Comparison of ENCODE assay signal across 14 mouse cellular contexts in genomic region chr2:110063131-110063530, GRCm38 (mm10). TPM values are rescaled to one million over a fixed set of nuclear protein-coding genes. Genes with fewer than 3 reads are reported as not detected.
DNase-seq lines count a peak whose midpoint lies in the region; ATAC-seq and TF ChIP-seq lines count a peak whose summit lies in the region.
"Had no signal": no experiment of that assay in that cellular context is flagged by ENCODE, and none has a peak within 500 bp of the region (broad histone marks: within the 10 kb centered on the region; RNA-seq: fewer than 3 reads in every experiment).

No protein-coding gene starts in this region.

- peak; percentile 28 for TF ChIP-seq CTCF in lung, postnatal 0 days (IDR thresholded peaks at IDR 0.05)

- H3K9ac ChIP-seq in lung, postnatal 0 days (replicated peaks; ENCODE audit: low read depth) = no peak overlapping the region
- H3K9ac ChIP-seq: heart, embryonic 15.5 days; liver, embryonic 15.5 days; midbrain, embryonic 12.5 days; neural tube, embryonic 13.5 days; stomach, embryonic 15.5 days had no signal

- H3K27ac ChIP-seq in lung, postnatal 0 days (ENCODE audit: low read length) = no peak overlapping the region
- H3K27ac ChIP-seq: heart, embryonic 15.5 days; liver, embryonic 15.5 days; midbrain, embryonic 12.5 days; neural tube, embryonic 13.5 days; stomach, embryonic 15.5 days had no signal

- no peaks in the 10 kb centered on the region for H3K36me3 ChIP-seq in lung, postnatal 0 days (ENCODE audit: insufficient read depth, low read length)
- H3K36me3 ChIP-seq: heart, embryonic 15.5 days; liver, embryonic 15.5 days; midbrain, embryonic 12.5 days; neural tube, embryonic 13.5 days; stomach, embryonic 15.5 days had no signal

- H3K4me1 ChIP-seq in lung, postnatal 0 days (ENCODE audit: insufficient read depth, low read depth, low read length) = no peaks in the 10 kb centered on the region
- H3K4me1 ChIP-seq: heart, embryonic 15.5 days; liver, embryonic 15.5 days; midbrain, embryonic 12.5 days; stomach, embryonic 15.5 days had no signal

- 85% methylated on average over 1 of the region's 1 CpGs for WGBS in lung, postnatal 0 days

- DNase-seq in kidney, adult 11 months = peak; percentile 11
- no peak for DNase-seq in kidney, postnatal 4 days
- peak; percentile 8 for DNase-seq in lung, postnatal 0 days (ENCODE audit: low spot score)
- no peak for DNase-seq in lung, postnatal 14 days
- peak; percentile 12 for DNase-seq in MEL-GATA-1-ER (ENCODE audit: extremely low read depth, low read depth)
- DNase-seq in c-Kit-positive CD71-positive TER-119-negative erythroid progenitor cells, embryonic 14.5 days (ENCODE audit: low read depth) = peak; percentile 3
- no peak for DNase-seq in ovary, postnatal 14 days (ENCODE audit: low spot score)
- DNase-seq: right cerebral cortex, postnatal 25 days; thymus, postnatal 4 days had no signal

- H3K9me3 ChIP-seq in lung, postnatal 0 days (ENCODE audit: low read length) = no peaks in the 10 kb centered on the region
- H3K9me3 ChIP-seq: heart, embryonic 15.5 days; liver, embryonic 15.5 days; midbrain, embryonic 12.5 days; neural tube, embryonic 13.5 days; stomach, embryonic 15.5 days had no signal

- H3K4me3 ChIP-seq in lung, postnatal 0 days (ENCODE audit: low read depth, low read length) = no peak overlapping the region
- H3K4me3 ChIP-seq: heart, embryonic 15.5 days; liver, embryonic 15.5 days; midbrain, embryonic 12.5 days; neural tube, embryonic 13.5 days; stomach, embryonic 15.5 days had no signal

- ATAC-seq in lung, postnatal 0 days = no peak

- no peaks in the 10 kb centered on the region for H3K27me3 ChIP-seq in lung, postnatal 0 days (replicated peaks; ENCODE audit: insufficient read depth, low read length)
- H3K27me3 ChIP-seq: heart, embryonic 15.5 days; liver, embryonic 15.5 days; midbrain, embryonic 12.5 days; neural tube, embryonic 13.5 days; stomach, embryonic 15.5 days had no signal

- no peak for TF ChIP-seq EP300 in lung, postnatal 0 days (IDR thresholded peaks at IDR 0.05)

- no peak overlapping the region for H3K4me2 ChIP-seq in lung, postnatal 0 days (replicated peaks; ENCODE audit: low read depth, low read length)
- H3K4me2 ChIP-seq: heart, embryonic 15.5 days; liver, embryonic 15.5 days; midbrain, embryonic 12.5 days; neural tube, embryonic 13.5 days; stomach, embryonic 15.5 days had no signal

RNA-seq across cellular contexts. Expression of gene Ccdc34, which starts 45.5 kb away (rescaled TPM):
- 10.4 and 11.0 TPM in 2 replicates for polyA plus RNA-seq in lung, postnatal 0 days (2015; fragmentation: Nextera tagmentation; extraction: Ambion mirVana)

Comparison
In these comparisons a context has a peak if more than half of its experiments do, and no peak if none do; other contexts are left out.
1. DNase-seq: peak in kidney, adult 11 months (single experiment), lung, postnatal 0 days (single experiment), MEL-GATA-1-ER (single experiment) and c-Kit-positive CD71-positive TER-119-negative erythroid progenitor cells, embryonic 14.5 days (single experiment); none in kidney, postnatal 4 days (0 of 2), lung, postnatal 14 days (single experiment) and ovary, postnatal 14 days (single experiment).